12 mouse cellular contexts compared by ENCODE assay signal in genomic region chr19:8981450-8982168, GRCm38 (mm10). TPM values are rescaled to one million over a fixed set of nuclear protein-coding genes. Genes with fewer than 3 reads are reported as not detected.
A peak's percentile ranks its signal among the peaks of the same experiment; 100 is the strongest.
DNase-seq lines count a peak whose midpoint lies in the region; ATAC-seq lines count a peak whose summit lies in the region.
"Had no signal": no experiment of that assay in that cellular context is flagged by ENCODE, and none has a peak within 500 bp of the region (broad histone marks: within the 10 kb centered on the region; RNA-seq: fewer than 3 reads in every experiment).

No protein-coding gene starts in this region.

- WGBS in forebrain, embryonic 14.5 days = 71% methylated on average over 2 of the region's 2 CpGs
- 93% methylated on average over 2 of the region's 2 CpGs for WGBS in forebrain, embryonic 11.5 days
- 65% methylated on average over 2 of the region's 2 CpGs for WGBS in lung, embryonic 15.5 days
- WGBS in embryonic facial prominence, embryonic 15.5 days = 53% methylated on average over 2 of the region's 2 CpGs

- ATAC-seq in forebrain, embryonic 14.5 days = peak; percentile 47; the same call in 1 of the 2 replicates
- ATAC-seq in forebrain, embryonic 11.5 days (replicated peaks; ENCODE audit: low FRiP score) = no peak
- no peak for ATAC-seq in lung, embryonic 15.5 days (ENCODE audit: borderline replicate concordance, extremely low read depth, low FRiP score, low TSS enrichment)
- peak; percentile 59 for ATAC-seq in embryonic facial prominence, embryonic 15.5 days (ENCODE audit: insufficient number of reproducible peaks, low FRiP score, low TSS enrichment, low read depth)
- 0 out of 2 replicates have a peak, but pooled peaks have one; percentile 17 for ATAC-seq in megakaryocyte, adult 5-6 weeks (ENCODE audit: poor library complexity, severe bottlenecking)
- ATAC-seq: activated CD4-positive, CD25-positive, alpha-beta regulatory T cell, adult 4 months; CD4-positive, CD25-positive, alpha-beta regulatory T cell, adult 4 months had no signal

- H3K27me3 ChIP-seq in forebrain, embryonic 14.5 days (replicated peaks; ENCODE audit: control insufficient read depth, insufficient read depth, low read length) = no peaks in the 10 kb centered on the region
- no peaks in the 10 kb centered on the region; the same call in 1 of the 2 replicates for H3K27me3 ChIP-seq in forebrain, embryonic 11.5 days (ENCODE audit: control insufficient read depth, insufficient read depth, low read length)
- H3K27me3 ChIP-seq in lung, embryonic 15.5 days = no peaks in the 10 kb centered on the region
- H3K27me3 ChIP-seq in embryonic facial prominence, embryonic 15.5 days = no peaks in the 10 kb centered on the region

- no peak overlapping the region for H3K4me3 ChIP-seq in forebrain, embryonic 14.5 days (ENCODE audit: low read depth, low read length)
- no peak overlapping the region for H3K4me3 ChIP-seq in forebrain, embryonic 11.5 days (ENCODE audit: low read depth, low read length)
- H3K4me3 ChIP-seq in lung, embryonic 15.5 days = no peak overlapping the region
- H3K4me3 ChIP-seq in embryonic facial prominence, embryonic 15.5 days (replicated peaks) = no peak overlapping the region
- H3K4me3 ChIP-seq: liver, embryonic 15.5 days had no signal

- peak overlapping the region; percentile 49; the same call in 1 of the 2 replicates for H3K27ac ChIP-seq in forebrain, embryonic 14.5 days (ENCODE audit: low read depth, low read length)
- H3K27ac ChIP-seq in forebrain, embryonic 11.5 days (ENCODE audit: low read depth, low read length) = no peak overlapping the region; the same call in 1 of the 2 replicates
- peak overlapping the region; percentile 15; the same call in 1 of the 2 replicates for H3K27ac ChIP-seq in lung, embryonic 15.5 days
- peak overlapping the region; percentile 73 for H3K27ac ChIP-seq in embryonic facial prominence, embryonic 15.5 days (replicated peaks)

- H3K9ac ChIP-seq in forebrain, embryonic 14.5 days (ENCODE audit: low read length) = no peak overlapping the region
- H3K9ac ChIP-seq in forebrain, embryonic 11.5 days (ENCODE audit: low read length) = no peak overlapping the region
- H3K9ac ChIP-seq in lung, embryonic 15.5 days = no peak overlapping the region
- H3K9ac ChIP-seq in embryonic facial prominence, embryonic 15.5 days = no peak overlapping the region
- H3K9ac ChIP-seq: liver, embryonic 15.5 days had no signal

- peaks cover 40% of the 10 kb centered on the region for H3K36me3 ChIP-seq in forebrain, embryonic 14.5 days (ENCODE audit: control insufficient read depth, insufficient read depth, low read length)
- H3K36me3 ChIP-seq in forebrain, embryonic 11.5 days (ENCODE audit: control insufficient read depth, insufficient read depth, low read length) = peaks cover 15% of the 10 kb centered on the region
- H3K36me3 ChIP-seq in lung, embryonic 15.5 days = peaks cover 41% of the 10 kb centered on the region
- peaks cover 42% of the 10 kb centered on the region for H3K36me3 ChIP-seq in embryonic facial prominence, embryonic 15.5 days

- peaks cover 24% of the 10 kb centered on the region for H3K4me1 ChIP-seq in forebrain, embryonic 14.5 days (ENCODE audit: control insufficient read depth, insufficient read depth, low read length)
- peaks cover 21% of the 10 kb centered on the region for H3K4me1 ChIP-seq in forebrain, embryonic 11.5 days (replicated peaks; ENCODE audit: control insufficient read depth, insufficient read depth, low read length)
- H3K4me1 ChIP-seq in lung, embryonic 15.5 days = peaks cover 56% of the 10 kb centered on the region
- peaks cover 55% of the 10 kb centered on the region for H3K4me1 ChIP-seq in embryonic facial prominence, embryonic 15.5 days

- no peaks in the 10 kb centered on the region for H3K9me3 ChIP-seq in forebrain, embryonic 14.5 days (replicated peaks; ENCODE audit: control insufficient read depth, low read length)
- no peaks in the 10 kb centered on the region for H3K9me3 ChIP-seq in forebrain, embryonic 11.5 days (ENCODE audit: control insufficient read depth, low read length)
- no peaks in the 10 kb centered on the region for H3K9me3 ChIP-seq in lung, embryonic 15.5 days
- no peaks in the 10 kb centered on the region for H3K9me3 ChIP-seq in embryonic facial prominence, embryonic 15.5 days (replicated peaks)
- H3K9me3 ChIP-seq: liver, embryonic 15.5 days had no signal

- H3K4me2 ChIP-seq in forebrain, embryonic 14.5 days (ENCODE audit: low read length) = no peak overlapping the region
- no peak overlapping the region for H3K4me2 ChIP-seq in forebrain, embryonic 11.5 days (ENCODE audit: low read depth, low read length, severe bottlenecking)
- H3K4me2 ChIP-seq in lung, embryonic 15.5 days = no peak overlapping the region
- no peak overlapping the region for H3K4me2 ChIP-seq in embryonic facial prominence, embryonic 15.5 days (replicated peaks)
- H3K4me2 ChIP-seq: liver, embryonic 15.5 days had no signal

- peak; percentile 75 for DNase-seq in forebrain, embryonic 14.5 days (ENCODE audit: low spot score)
- no peak for DNase-seq in forebrain, embryonic 11.5 days (ENCODE audit: low spot score)
- DNase-seq in lung, postnatal 14 days = no peak
- DNase-seq in thymus, postnatal 0 days (ENCODE audit: low spot score) = no peak
- no peak for DNase-seq in frontal cortex, postnatal 36 days (ENCODE audit: low spot score in 2 of 2)
- DNase-seq: kidney, postnatal 36 days had no signal

RNA-seq across cellular contexts. Expression of gene Ahnak, which starts 7.5 kb away (rescaled TPM):
- polyA plus RNA-seq in forebrain, embryonic 14.5 days (2014; fragmentation: Nextera tagmentation; extraction: Ambion mirVana) = 2.6 and 4.5 TPM in 2 replicates
- 7.1 and 7.3 TPM in 2 replicates for polyA plus RNA-seq in forebrain, embryonic 11.5 days (2014; fragmentation: Nextera tagmentation; extraction: Ambion mirVana)
- polyA plus RNA-seq in lung, embryonic 15.5 days (2015; fragmentation: Nextera tagmentation; extraction: Ambion mirVana) = 24.7 and 25.6 TPM in 2 replicates
- 71.9 and 92.4 TPM in 2 replicates for polyA plus RNA-seq in embryonic facial prominence, embryonic 15.5 days (2015; fragmentation: Nextera tagmentation; extraction: Ambion mirVana)
- total RNA-seq in megakaryocyte, adult 5-6 weeks (2015) = 372 and 397 TPM in 2 replicates
- 659 and 727 TPM in 2 replicates for total RNA-seq in megakaryocyte, adult 5-6 weeks (2017)
- 20.3 and 22.3 TPM in 2 replicates for polyA plus RNA-seq in thymus, postnatal 0 days (2015; fragmentation: Nextera tagmentation; extraction: Ambion mirVana)

RNA-seq across cellular contexts. Expression of gene Eef1g, which starts 14.8 kb away (rescaled TPM):
- 356 and 360 TPM in 2 replicates for polyA plus RNA-seq in forebrain, embryonic 14.5 days (2014; fragmentation: Nextera tagmentation; extraction: Ambion mirVana)
- 467 and 472 TPM in 2 replicates for polyA plus RNA-seq in forebrain, embryonic 11.5 days (2014; fragmentation: Nextera tagmentation; extraction: Ambion mirVana)
- 420 and 427 TPM in 2 replicates for polyA plus RNA-seq in lung, embryonic 15.5 days (2015; fragmentation: Nextera tagmentation; extraction: Ambion mirVana)
- polyA plus RNA-seq in embryonic facial prominence, embryonic 15.5 days (2015; fragmentation: Nextera tagmentation; extraction: Ambion mirVana) = 443 and 458 TPM in 2 replicates
- total RNA-seq in megakaryocyte, adult 5-6 weeks (2015) = 319 and 343 TPM in 2 replicates
- 206 and 209 TPM in 2 replicates for total RNA-seq in megakaryocyte, adult 5-6 weeks (2017)
- 326 and 340 TPM in 2 replicates for polyA plus RNA-seq in thymus, postnatal 0 days (2015; fragmentation: Nextera tagmentation; extraction: Ambion mirVana)

RNA-seq across cellular contexts. Expression of gene Tut1, which starts 28.0 kb away (rescaled TPM):
- 24.2 and 26.4 TPM in 2 replicates for polyA plus RNA-seq in forebrain, embryonic 14.5 days (2014; fragmentation: Nextera tagmentation; extraction: Ambion mirVana)
- 34.4 and 35.5 TPM in 2 replicates for polyA plus RNA-seq in forebrain, embryonic 11.5 days (2014; fragmentation: Nextera tagmentation; extraction: Ambion mirVana)
- 28.4 and 29.7 TPM in 2 replicates for polyA plus RNA-seq in lung, embryonic 15.5 days (2015; fragmentation: Nextera tagmentation; extraction: Ambion mirVana)
- polyA plus RNA-seq in embryonic facial prominence, embryonic 15.5 days (2015; fragmentation: Nextera tagmentation; extraction: Ambion mirVana) = 31.0 and 32.8 TPM in 2 replicates
- total RNA-seq in megakaryocyte, adult 5-6 weeks (2015) = 1.7 and 2.9 TPM in 2 replicates
- total RNA-seq in megakaryocyte, adult 5-6 weeks (2017) = 8.8 and 9.9 TPM in 2 replicates
- polyA plus RNA-seq in thymus, postnatal 0 days (2015; fragmentation: Nextera tagmentation; extraction: Ambion mirVana) = 31.2 and 32.4 TPM in 2 replicates

RNA-seq across cellular contexts. Expression of gene Mta2, which starts 39.9 kb away (rescaled TPM):
- polyA plus RNA-seq in forebrain, embryonic 14.5 days (2014; fragmentation: Nextera tagmentation; extraction: Ambion mirVana) = 57.1 and 57.4 TPM in 2 replicates
- 62.6 and 63.2 TPM in 2 replicates for polyA plus RNA-seq in forebrain, embryonic 11.5 days (2014; fragmentation: Nextera tagmentation; extraction: Ambion mirVana)
- 165 and 173 TPM in 2 replicates for polyA plus RNA-seq in lung, embryonic 15.5 days (2015; fragmentation: Nextera tagmentation; extraction: Ambion mirVana)
- 155 and 156 TPM in 2 replicates for polyA plus RNA-seq in embryonic facial prominence, embryonic 15.5 days (2015; fragmentation: Nextera tagmentation; extraction: Ambion mirVana)
- 47.3 and 53.3 TPM in 2 replicates for total RNA-seq in megakaryocyte, adult 5-6 weeks (2015)
- 98.8 and 106 TPM in 2 replicates for total RNA-seq in megakaryocyte, adult 5-6 weeks (2017)
- polyA plus RNA-seq in thymus, postnatal 0 days (2015; fragmentation: Nextera tagmentation; extraction: Ambion mirVana) = 203 and 214 TPM in 2 replicates

RNA-seq across cellular contexts. Expression of gene Eml3, which starts 52.3 kb away (rescaled TPM):
- polyA plus RNA-seq in forebrain, embryonic 14.5 days (2014; fragmentation: Nextera tagmentation; extraction: Ambion mirVana) = 4.1 and 5.4 TPM in 2 replicates
- polyA plus RNA-seq in forebrain, embryonic 11.5 days (2014; fragmentation: Nextera tagmentation; extraction: Ambion mirVana) = 11.2 and 12.2 TPM in 2 replicates
- polyA plus RNA-seq in lung, embryonic 15.5 days (2015; fragmentation: Nextera tagmentation; extraction: Ambion mirVana) = 30.8 and 35.6 TPM in 2 replicates
- polyA plus RNA-seq in embryonic facial prominence, embryonic 15.5 days (2015; fragmentation: Nextera tagmentation; extraction: Ambion mirVana) = 41.3 and 43.1 TPM in 2 replicates
- 17.1 and 18.0 TPM in 2 replicates for total RNA-seq in megakaryocyte, adult 5-6 weeks (2015)
- total RNA-seq in megakaryocyte, adult 5-6 weeks (2017) = 29.3 and 32.0 TPM in 2 replicates
- 25.2 and 27.1 TPM in 2 replicates for polyA plus RNA-seq in thymus, postnatal 0 days (2015; fragmentation: Nextera tagmentation; extraction: Ambion mirVana)

Comparison
In these comparisons a context has a peak if more than half of its experiments do, and no peak if none do; other contexts are left out.
1. ATAC-seq: peak in forebrain, embryonic 14.5 days (single experiment), embryonic facial prominence, embryonic 15.5 days (single experiment) and megakaryocyte, adult 5-6 weeks (single experiment); none in forebrain, embryonic 11.5 days (single experiment) and lung, embryonic 15.5 days (single experiment).